Mouse (Mus musculus): ENCODE measurements at regions not wholly inside any gene's neighbourhood (a gene's known extent, or its start where the extent isn't known, plus 50 kb on each side); places are given as distances from the start of the nearest gene placed in this dataset.

GRCm38 (mm10) chr15:27390567-27390966 lies 75.9 kb upstream of the Ank start (continued):
- TF ChIP-seq ZC3H11A (IDR thresholded peaks at IDR 0.05; ENCODE audit: low read depth, low read length) (no peak), SIN3A (IDR thresholded peaks at IDR 0.05; ENCODE audit: low read length) (no peak)

GRCm38 (mm10) chr15:27405721-27406161 lies 60.7 kb upstream of the Ank start:
- H3K4me2 ChIP-seq (ENCODE audit: insufficient read depth, low read depth, poor library complexity, severe bottlenecking), result no peak overlapping the region
- in situ Hi-C loops (cut with MboI; ENCODE audit: low pct_ligation_motif_present, low pct_unique_long_range_greater_than_20kb, low sequenced_read_pairs) (no loop called here), dilution Hi-C loops (cut with MboI; ENCODE audit: extremely low pct_ligation_motif_present, extremely low pct_unique_long_range_greater_than_20kb, low sequenced_read_pairs) (no loop called here)

GRCm38 (mm10) chr15:27409856-27410255 lies 56.6 kb upstream of the Ank start:
- dilution Hi-C loops (cut with MboI; ENCODE audit: extremely low pct_ligation_motif_present, extremely low pct_unique_long_range_greater_than_20kb, low sequenced_read_pairs), result no loop called here

More at GRCm38 (mm10) chr15:27405721-27406161, 60.7 kb upstream of the Ank start:
- H3K27me3 ChIP-seq (replicated peaks), result no peaks in the 10 kb centered on the region
- no peak overlapping the region for H3K9ac ChIP-seq (ENCODE audit: insufficient read depth, low read depth)
- H3K4me3 ChIP-seq (replicated peaks in 1 of 3; ENCODE audit: low read depth in 2 of 3, low read length in 2 of 3, poor library complexity in 1 of 3), result no peak overlapping the region
- H3K36me3 ChIP-seq (replicated peaks in 1 of 2; ENCODE audit: control insufficient read depth in 1 of 2, insufficient read depth in 1 of 2, low read length in 1 of 2), result no peaks in the 10 kb centered on the region
- no peaks in the 10 kb centered on the region for H3K4me1 ChIP-seq (ENCODE audit: control insufficient read depth in 1 of 2, insufficient read depth in 2 of 2)
- H3K27ac ChIP-seq (ENCODE audit: insufficient read depth, low read depth), result no peak overlapping the region
- no peak for DNase-seq (ENCODE audit: extremely low read depth)
- no peaks in the 10 kb centered on the region for H3K9me3 ChIP-seq (replicated peaks; ENCODE audit: low read length)
- TF ChIP-seq HCFC1 (IDR thresholded peaks at IDR 0.05; ENCODE audit: low read depth, low read length), result no peak
- no peak for TF ChIP-seq CHD1 (IDR thresholded peaks at IDR 0.05; ENCODE audit: low read depth, low read length)
- TF ChIP-seq GABPA (IDR thresholded peaks at IDR 0.05; ENCODE audit: insufficient replicate concordance, low read depth, low read length), result no peak
- no peak for TF ChIP-seq CHD2 (IDR thresholded peaks at IDR 0.05; ENCODE audit: low read length)
- no peak for TF ChIP-seq BHLHE40 (IDR thresholded peaks at IDR 0.05; ENCODE audit: low read depth, low read length)
- no peak for TF ChIP-seq ZMIZ1 (IDR thresholded peaks at IDR 0.05; ENCODE audit: low read depth, low read length)
- no peak for TF ChIP-seq ZKSCAN1 (IDR thresholded peaks at IDR 0.05; ENCODE audit: borderline replicate concordance, low read depth, low read length)
- TF ChIP-seq POLR2AphosphoS2 (IDR thresholded peaks at IDR 0.05; ENCODE audit: low read depth, low read length), result no peak
- no peak for TF ChIP-seq SMC3 (IDR thresholded peaks at IDR 0.05; ENCODE audit: low read depth, low read length)
- TF ChIP-seq MAFK (IDR thresholded peaks at IDR 0.05; ENCODE audit: insufficient replicate concordance, low read length), result no peak
- TF ChIP-seq KAT2A (IDR thresholded peaks at IDR 0.05; ENCODE audit: insufficient replicate concordance, low read length), result no peak
- no peak for TF ChIP-seq SIN3A (IDR thresholded peaks at IDR 0.05; ENCODE audit: low read length)
- TF ChIP-seq MAX (IDR thresholded peaks at IDR 0.05; ENCODE audit: low read length), result no peak
- TF ChIP-seq RCOR1 (conservative IDR thresholded peaks at IDR 0.05; ENCODE audit: low read depth, low read length), result no peak
- TF ChIP-seq JUN (IDR thresholded peaks at IDR 0.05; ENCODE audit: insufficient read depth, low read depth, low read length), result no peak
- TF ChIP-seq MYC (IDR thresholded peaks at IDR 0.05; ENCODE audit: low read depth, low read length), result no peak
- TF ChIP-seq EP300 (IDR thresholded peaks at IDR 0.05; ENCODE audit: low read length), result no peak
- no peak for TF ChIP-seq POLR2A (IDR thresholded peaks at IDR 0.05; ENCODE audit: low read depth, low read length)
- H3K79me2 ChIP-seq (replicated peaks; ENCODE audit: control insufficient read depth, extremely low read depth, insufficient read depth, poor library complexity, severe bottlenecking), result no peaks in the 10 kb centered on the region

More at GRCm38 (mm10) chr15:27409856-27410255, 56.6 kb upstream of the Ank start:
- no peak overlapping the region for H3K4me2 ChIP-seq (ENCODE audit: insufficient read depth, low read depth, poor library complexity, severe bottlenecking)
- no peaks in the 10 kb centered on the region for H3K27me3 ChIP-seq (replicated peaks)
- DNase-seq (ENCODE audit: extremely low read depth), result no peak
- H3K4me1 ChIP-seq (ENCODE audit: control insufficient read depth in 1 of 2, insufficient read depth in 2 of 2), result no peaks in the 10 kb centered on the region
- H3K9ac ChIP-seq (ENCODE audit: insufficient read depth, low read depth), result no peak overlapping the region
- H3K4me3 ChIP-seq (replicated peaks in 1 of 3; ENCODE audit: low read depth in 2 of 3, low read length in 2 of 3, poor library complexity in 1 of 3), result no peak overlapping the region
- no peaks in the 10 kb centered on the region for H3K79me2 ChIP-seq (replicated peaks; ENCODE audit: control insufficient read depth, extremely low read depth, insufficient read depth, poor library complexity, severe bottlenecking)
- H3K36me3 ChIP-seq (replicated peaks in 1 of 2; ENCODE audit: control insufficient read depth in 1 of 2, insufficient read depth in 1 of 2, low read length in 1 of 2), result no peaks in the 10 kb centered on the region
- TF ChIP-seq SMC3 (IDR thresholded peaks at IDR 0.05; ENCODE audit: low read depth, low read length), result no peak
- no peak for TF ChIP-seq GABPA (IDR thresholded peaks at IDR 0.05; ENCODE audit: insufficient replicate concordance, low read depth, low read length)
- TF ChIP-seq CHD1 (IDR thresholded peaks at IDR 0.05; ENCODE audit: low read depth, low read length), result no peak
- no peak for TF ChIP-seq BHLHE40 (IDR thresholded peaks at IDR 0.05; ENCODE audit: low read depth, low read length)
- no peak for TF ChIP-seq USF1 (IDR thresholded peaks at IDR 0.05; ENCODE audit: low read depth, low read length)
- no peak for TF ChIP-seq CHD2 (IDR thresholded peaks at IDR 0.05; ENCODE audit: low read length)
- TF ChIP-seq RAD21 (IDR thresholded peaks at IDR 0.05; ENCODE audit: low read depth, low read length), result no peak
- TF ChIP-seq NRF1 (IDR thresholded peaks at IDR 0.05; ENCODE audit: low read depth, low read length), result no peak
- no peak for TF ChIP-seq PAX5 (IDR thresholded peaks at IDR 0.05; ENCODE audit: low read length)
- TF ChIP-seq KAT2A (IDR thresholded peaks at IDR 0.05; ENCODE audit: insufficient replicate concordance, low read length), result no peak
- TF ChIP-seq MAFK (IDR thresholded peaks at IDR 0.05; ENCODE audit: insufficient replicate concordance, low read length), result no peak
- TF ChIP-seq ZNF384 (IDR thresholded peaks at IDR 0.05; ENCODE audit: low read depth, low read length), result no peak
- TF ChIP-seq MXI1 (IDR thresholded peaks at IDR 0.05; ENCODE audit: low read depth, low read length), result no peak
- TF ChIP-seq CTCF (conservative IDR thresholded peaks at IDR 0.05 in 1 of 2, IDR thresholded peaks at IDR 0.05 in 1 of 2; ENCODE audit: low read depth in 2 of 2, low read length in 2 of 2), result no peak
- no peak for TF ChIP-seq ETS1 (conservative IDR thresholded peaks at IDR 0.05; ENCODE audit: low read depth, low read length)
- no peak overlapping the region for H3K27ac ChIP-seq (ENCODE audit: insufficient read depth, low read depth)
- in situ Hi-C loops (cut with MboI; ENCODE audit: low pct_ligation_motif_present, low pct_unique_long_range_greater_than_20kb, low sequenced_read_pairs), result no loop called here
- H3K9me3 ChIP-seq (replicated peaks; ENCODE audit: low read length), result no peaks in the 10 kb centered on the region

All from CH12.LX (cell line).